14 mouse cellular contexts compared by ENCODE assay signal in genomic region chr16:11190150-11190549, GRCm38 (mm10). TPM values are rescaled to one million over a fixed set of nuclear protein-coding genes. Genes with fewer than 3 reads are reported as not detected.
A peak's percentile ranks its signal among the peaks of the same experiment; 100 is the strongest.
DNase-seq lines count a peak whose midpoint lies in the region.
"Had no signal": no experiment of that assay in that cellular context is flagged by ENCODE, and none has a peak within 500 bp of the region (broad histone marks: within the 10 kb centered on the region; RNA-seq: fewer than 3 reads in every experiment).

No protein-coding gene starts in this region.

- peak; percentile 21 to 67 for DNase-seq in frontal cortex, adult 2 months (ENCODE audit: extremely low spot score in 1 of 2, low spot score in 1 of 2)
- DNase-seq in frontal cortex, postnatal 25 days (ENCODE audit: low spot score in 2 of 2): no peak
- peak; percentile 44 to 53 for DNase-seq in right cerebral cortex, adult 2 months (ENCODE audit: low spot score in 2 of 2)
- DNase-seq in right cerebral cortex, postnatal 36 days (ENCODE audit: low spot score in 2 of 2): no peak
- peak; percentile 79 to 81 for DNase-seq in cerebellum, postnatal 10 days
- DNase-seq in right cerebral cortex, postnatal 25 days: peak; percentile 58
- no peak for DNase-seq in neural tube, embryonic 10.5 days (ENCODE audit: extremely low spot score, low spot score)
- DNase-seq in liver: no peak
- DNase-seq: adrenal gland, postnatal 14 days; gastrocnemius, postnatal 36 days; kidney, adult 2 months; kidney, postnatal 4 days; liver, embryonic 13.5 days; lung, postnatal 10 days had no signal

RNA-seq across cellular contexts. Expression of gene Rsl1d1, which starts 13.0 kb away (rescaled TPM):
- polyA plus RNA-seq in frontal cortex, adult 2 months (2012; rRNA removed): 41.9 and 45.8 TPM in 2 replicates

RNA-seq across cellular contexts. Expression of gene Zc3h7a, which starts 14.0 kb away (rescaled TPM):
- 90.4 and 104 TPM in 2 replicates for polyA plus RNA-seq in frontal cortex, adult 2 months (2012; rRNA removed)

RNA-seq across cellular contexts. Expression of gene Txndc11, which starts 55.7 kb away (rescaled TPM):
- 31.0 and 32.7 TPM in 2 replicates for polyA plus RNA-seq in frontal cortex, adult 2 months (2012; rRNA removed)

Comparison
In these comparisons a context has a peak if more than half of its experiments do, and no peak if none do; other contexts are left out.
1. DNase-seq: peak in frontal cortex, adult 2 months (2 of 2), right cerebral cortex, adult 2 months (2 of 2), cerebellum, postnatal 10 days (2 of 2) and right cerebral cortex, postnatal 25 days (single experiment); none in frontal cortex, postnatal 25 days (0 of 2), right cerebral cortex, postnatal 36 days (0 of 2), neural tube, embryonic 10.5 days (single experiment) and liver (single experiment).